Mouse (Mus musculus) midbrain, postnatal 0 days (tissue): ENCODE data around the gene Htr6. TPM values are rescaled to one million over a fixed set of nuclear protein-coding genes. Genes with fewer than 3 reads are reported as not detected.

Experiments
- ATAC-seq: fragments of 200-750 bp; cut with Nextera tagmentation; 2 replicates; pipeline ENCODE4 v1.8.0; 2017; ENCODE audit warnings: moderate number of reproducible peaks, mild to moderate bottlenecking, moderate TSS enrichment, moderate library complexity; ENCODE audit not compliant: low FRiP score
- DNase-seq: peaks from one replicate; pipeline ENCODE4 v3.0.0-alpha.2; 2015; ENCODE audit warnings: low spot score
- H3K27ac ChIP-seq: fragments of 300-500 bp; sonication (generic); 2 replicates; pipeline ENCODE4 v1.5.1; 2014; ENCODE audit warnings: low read depth, mild to moderate bottlenecking, low read length, mixed read lengths
- H3K27me3 ChIP-seq: fragments of 300-500 bp; sonication (generic); 2 replicates; pipeline ENCODE4 v1.6.1; 2014; ENCODE audit warnings: low read length, control low read depth, mixed read lengths; ENCODE audit not compliant: insufficient read depth
- H3K36me3 ChIP-seq: fragments of 300-500 bp; sonication (generic); 2 replicates; pipeline ENCODE4 v1.6.1; 2014; ENCODE audit warnings: low read length, control low read depth, mixed read lengths; ENCODE audit not compliant: insufficient read depth
- H3K4me1 ChIP-seq: fragments of 300-500 bp; sonication (generic); 2 replicates; pipeline ENCODE4 v1.6.1; 2014; ENCODE audit warnings: mild to moderate bottlenecking, control low read depth, antibody characterized with exemption, low read length, mixed read lengths; ENCODE audit not compliant: insufficient read depth
- H3K4me2 ChIP-seq: fragments of 300-500 bp; sonication (generic); 2 replicates; pipeline ENCODE4 v1.6.1; 2014; ENCODE audit warnings: low read depth, mild to moderate bottlenecking, low read length, mixed read lengths; ENCODE audit not compliant: poor library complexity, severe bottlenecking
- H3K4me3 ChIP-seq: fragments of 300-500 bp; sonication (generic); 2 replicates; pipeline ENCODE4 v1.5.1; 2014; ENCODE audit warnings: low read depth, mild to moderate bottlenecking, low read length, moderate library complexity
- H3K9ac ChIP-seq: fragments of 300-500 bp; sonication (generic); replicated peaks from 2 replicates; pipeline ENCODE4 v1.6.1; 2014; ENCODE audit warnings: mild to moderate bottlenecking, low read length, moderate library complexity, mixed read lengths; ENCODE audit not compliant: poor library complexity, severe bottlenecking
- H3K9me3 ChIP-seq: fragments of 300-500 bp; sonication (generic); 2 replicates; pipeline ENCODE4 v1.6.1; 2016; ENCODE audit warnings: low read length, control low read depth
- CTCF ChIP-seq: IDR thresholded peaks from 2 replicates; pipeline ENCODE4 v1.5.1; 2016; ENCODE audit warnings: antibody characterized with exemption, mild to moderate bottlenecking
- WGBS: fragments of 180-500 bp; shearing (Covaris S2); extraction: QIAGEN DNeasy Blood & Tissue Kit; methylation state at CpG from one replicate; pipeline ENCODE4 v1.1.7; 2014; 5-methylcytosine and 5-hydroxymethylcytosine counted together
- polyA plus RNA-seq: library from polyadenylated mRNA; unstranded; fragments of >200 nt; fragmentation: Nextera tagmentation; extraction: Ambion mirVana; gene quantifications from 2 replicates; pipeline ENCODE4 v1.2.1, GENCODE M21; 2015
- total RNA-seq: library from RNA; depleted of rRNA; stranded (reverse); fragments of >200 nt; gene quantifications from 2 replicates; pipeline ENCODE4 v1.2.3, GENCODE M21; 2014

The Htr6 gene
- total and polyA plus RNA-seq, 2 experiments from 2014 or later: 1.0 to 5.9 TPM

GRCm38 (mm10) chr4:139034540-139034939 is 40.8 kb downstream of the Htr6 start:
- Histone ChIP-seq H3K9me3 (no peaks in the 10 kb centered on the region), H3K27me3 (no peaks in the 10 kb centered on the region), H3K9ac (no peak overlapping the region), H3K36me3 (no peaks in the 10 kb centered on the region), H3K4me1 (peaks cover 10% of the 10 kb centered on the region; the same call in 1 of the 2 replicates), H3K27ac (no peak overlapping the region), H3K4me2 (no peak overlapping the region), H3K4me3 (no peak overlapping the region)
- peak; percentile 44 for TF ChIP-seq CTCF
- ATAC-seq (no peak), DNase-seq (no peak)
- 59% methylated on average over 4 of the region's 4 CpGs for WGBS

- DNase-seq: no peak
- no peak for TF ChIP-seq CTCF
- H3K4me1 ChIP-seq: peaks cover 10% of the 10 kb centered on the region; the same call in 1 of the 2 replicates
- no peaks in the 10 kb centered on the region for H3K9me3 ChIP-seq
- H3K36me3 ChIP-seq: no peaks in the 10 kb centered on the region
- H3K4me3 ChIP-seq: no peak overlapping the region
- no peaks in the 10 kb centered on the region for H3K27me3 ChIP-seq
- no peak overlapping the region for H3K9ac ChIP-seq
- ATAC-seq: no peak
- WGBS: 82% methylated on average over 8 of the region's 8 CpGs
- no peak overlapping the region for H3K4me2 ChIP-seq
- no peak overlapping the region for H3K27ac ChIP-seq
These were observed 41.4 kb downstream of the Htr6 start for GRCm38 (mm10) chr4:139034010-139034367.

DNA sequence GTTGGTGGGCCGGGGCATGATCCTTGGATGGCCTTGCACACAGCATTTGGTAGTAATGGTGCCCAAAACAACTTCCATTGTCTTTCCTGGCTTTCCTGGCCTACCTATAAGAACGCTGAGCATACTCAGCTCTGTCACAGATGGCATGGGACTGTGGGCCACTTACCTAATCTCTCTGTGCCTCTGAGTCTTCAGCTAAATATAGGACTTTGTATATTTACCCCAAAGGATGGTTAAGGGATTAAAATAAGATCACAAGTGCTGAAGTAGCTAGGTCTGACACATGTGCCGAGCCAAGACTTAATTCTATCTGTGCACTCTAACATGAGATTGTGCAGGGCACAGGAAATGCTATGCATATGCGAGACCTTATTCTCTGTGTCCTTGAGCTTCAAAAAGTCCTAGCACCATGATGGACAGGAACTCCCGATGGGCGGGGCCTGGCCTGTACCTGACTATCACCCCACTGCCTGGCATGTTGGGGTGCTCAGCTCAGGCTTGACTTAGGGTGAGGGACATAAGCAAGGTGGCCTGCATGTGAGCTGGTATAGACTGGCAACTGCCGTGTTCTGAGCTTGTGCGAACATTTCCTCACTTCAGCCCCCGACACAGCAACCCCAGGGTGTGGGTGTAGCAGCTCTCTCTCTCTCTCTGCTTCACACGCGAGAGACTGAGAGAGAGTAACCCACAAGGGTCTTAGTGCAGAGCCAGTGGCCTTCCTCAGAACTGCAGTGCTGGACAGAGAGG is 41.9 kb downstream of the Htr6 start:
- Histone ChIP-seq H3K27me3 (no peaks in the 10 kb centered on the region), H3K36me3 (no peaks in the 10 kb centered on the region), H3K9ac (no peak overlapping the region), H3K4me2 (no peak overlapping the region), H3K4me3 (no peak overlapping the region), H3K9me3 (no peaks in the 10 kb centered on the region), H3K27ac (no peak overlapping the region), H3K4me1 (peaks cover 4% of the 10 kb centered on the region; the same call in 1 of the 2 replicates)
- DNase-seq (no peak), ATAC-seq (no peak)
- 79% methylated on average over 11 of the region's 11 CpGs for WGBS
- TF ChIP-seq CTCF: no peak

DNA sequence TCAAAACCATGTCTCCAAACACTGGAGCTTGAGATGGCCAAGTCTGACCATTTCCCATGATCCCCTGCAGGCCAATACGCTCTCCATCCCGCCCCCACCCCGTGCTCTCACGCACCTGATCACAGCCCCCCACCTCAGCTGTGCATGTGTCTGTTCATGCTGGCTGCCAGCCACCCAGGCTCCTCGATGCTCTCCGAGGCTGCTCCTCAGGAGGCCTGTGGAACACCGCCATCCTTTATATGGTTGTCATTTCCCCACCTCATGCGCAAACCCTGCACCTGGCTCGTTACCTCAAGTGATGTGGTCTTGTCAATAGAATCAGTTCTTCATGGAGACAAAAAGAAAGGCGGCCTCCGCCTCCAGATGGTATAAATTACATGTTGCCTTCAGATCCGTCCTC is 42.8 kb downstream of the Htr6 start:
- Histone ChIP-seq H3K9me3 (no peaks in the 10 kb centered on the region), H3K4me3 (no peak overlapping the region), H3K4me1 (no peaks in the 10 kb centered on the region; the same call in 1 of the 2 replicates), H3K4me2 (no peak overlapping the region), H3K27ac (no peak overlapping the region), H3K36me3 (no peaks in the 10 kb centered on the region), H3K27me3 (no peaks in the 10 kb centered on the region), H3K9ac (no peak overlapping the region)
- TF ChIP-seq CTCF: no peak
- no peak for ATAC-seq
- no peak for DNase-seq
- WGBS: 79% methylated on average over 12 of the region's 12 CpGs

DNA sequence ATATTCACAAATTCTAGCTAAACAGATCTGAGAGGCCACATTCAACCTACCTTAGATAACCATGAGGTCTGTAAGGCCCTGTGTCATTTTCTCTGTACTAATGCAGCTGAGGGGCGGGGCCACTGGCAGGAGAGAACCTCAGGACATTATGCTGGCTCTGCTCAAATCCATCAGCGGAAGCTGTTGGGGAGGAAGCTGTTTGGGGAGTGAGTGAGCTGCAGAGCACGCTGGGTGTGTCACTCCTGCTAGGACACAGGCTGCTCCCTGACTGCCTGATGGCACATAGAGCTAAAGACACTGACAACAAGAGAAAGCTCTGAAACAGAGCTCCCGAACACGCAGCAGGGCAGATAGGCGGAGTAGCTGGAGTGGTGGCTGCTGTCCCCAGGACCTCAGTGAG is 44.7 kb downstream of the Htr6 start:
- no peaks in the 10 kb centered on the region for H3K27me3 ChIP-seq
- TF ChIP-seq CTCF: no peak
- H3K4me3 ChIP-seq: no peak overlapping the region
- H3K27ac ChIP-seq: no peak overlapping the region
- DNase-seq: no peak
- H3K9ac ChIP-seq: no peak overlapping the region
- ATAC-seq: no peak
- H3K4me2 ChIP-seq: no peak overlapping the region
- H3K9me3 ChIP-seq: no peaks in the 10 kb centered on the region
- no peaks in the 10 kb centered on the region for H3K36me3 ChIP-seq
- WGBS: 70% methylated on average over 6 of the region's 6 CpGs
- H3K4me1 ChIP-seq: no peaks in the 10 kb centered on the region

DNA sequence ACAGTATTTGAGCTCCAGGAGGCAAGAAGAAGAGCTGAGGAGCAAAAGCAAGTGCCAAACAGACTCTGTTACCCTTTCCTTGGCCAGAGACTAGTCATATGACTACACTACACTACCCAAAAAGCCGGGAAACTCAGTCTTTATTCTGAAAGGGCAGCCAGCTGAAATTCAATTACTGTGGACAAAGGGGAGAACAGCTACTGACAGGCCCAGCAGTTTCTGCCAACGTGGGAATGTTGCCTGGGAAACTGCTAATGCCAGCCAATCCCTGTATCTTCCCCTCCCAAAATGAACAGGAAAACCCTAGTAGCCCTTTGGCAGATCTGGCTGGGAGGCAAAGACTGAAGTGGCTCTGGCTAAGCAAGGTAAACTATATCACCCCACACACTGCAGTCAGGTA is 51.0 kb downstream of the Htr6 start:
- no peak for TF ChIP-seq CTCF
- H3K27me3 ChIP-seq: no peaks in the 10 kb centered on the region
- peaks cover 3% of the 10 kb centered on the region; the same call in 1 of the 2 replicates for H3K4me1 ChIP-seq
- peak; percentile 68 for ATAC-seq
- peak overlapping the region; percentile 71 for H3K27ac ChIP-seq
- no peaks in the 10 kb centered on the region for H3K9me3 ChIP-seq
- no peaks in the 10 kb centered on the region for H3K36me3 ChIP-seq
- WGBS: 5% methylated on average over 2 of the region's 2 CpGs
- peak; percentile 90 for DNase-seq
- no peak overlapping the region for H3K9ac ChIP-seq
- H3K4me2 ChIP-seq: no peak overlapping the region
- H3K4me3 ChIP-seq: no peak overlapping the region
